Mouse (Mus musculus): ENCODE results near the gene Tprkb.

GRCm38 (mm10) chr6:85919401-85919800 is 7.7 kb downstream of the Tprkb start:
- TF ChIP-seq CTCF (IDR thresholded peaks at IDR 0.05; ENCODE audit: extremely low read depth, insufficient read length, insufficient replicate concordance, low read depth, low read length) (no peak), POLR2A (IDR thresholded peaks at IDR 0.05; ENCODE audit: low read depth, low read length) (no peak)

Data from small intestine, adult 2 months (tissue).